Mouse (Mus musculus) frontal cortex, postnatal 10 days (tissue): ENCODE data around the gene Slc13a4.

Experiments used
- DNase-seq, 2 experiments: peaks; one replicate each; pipeline ENCODE4 v3.0.0; 2022; ENCODE audit warnings: low spot score in 2 of 2, mixed read lengths in 1 of 2

Slc13a4 gene

DNA sequence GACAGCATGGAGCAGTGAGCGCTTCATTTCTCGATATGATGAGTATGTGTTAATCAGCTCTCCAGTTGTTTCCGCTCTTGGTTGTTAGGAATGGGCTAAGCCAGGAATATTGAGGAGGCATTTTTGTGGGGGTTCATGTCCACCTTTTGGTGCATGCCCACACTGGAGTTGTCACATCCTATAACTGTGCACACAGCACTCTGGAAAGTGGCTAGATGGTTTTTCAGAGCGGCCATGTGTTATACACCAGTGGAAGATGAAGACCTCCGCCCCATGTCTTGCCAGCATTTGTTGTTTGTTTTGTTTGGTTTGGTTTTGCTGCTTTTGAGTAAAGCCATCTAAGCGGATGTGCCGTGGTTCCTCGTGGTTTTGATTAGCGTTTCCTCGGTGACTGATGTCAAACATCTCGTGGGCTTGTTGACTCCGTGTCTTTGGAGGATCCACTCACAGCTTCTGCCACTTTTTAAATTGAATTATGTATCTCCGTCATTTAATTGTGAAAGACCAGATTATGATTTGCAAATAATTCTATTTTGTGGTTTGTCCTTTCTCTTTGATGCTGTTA, 50.2 kb downstream of the Slc13a4 start:
- no peak for DNase-seq

DNA sequence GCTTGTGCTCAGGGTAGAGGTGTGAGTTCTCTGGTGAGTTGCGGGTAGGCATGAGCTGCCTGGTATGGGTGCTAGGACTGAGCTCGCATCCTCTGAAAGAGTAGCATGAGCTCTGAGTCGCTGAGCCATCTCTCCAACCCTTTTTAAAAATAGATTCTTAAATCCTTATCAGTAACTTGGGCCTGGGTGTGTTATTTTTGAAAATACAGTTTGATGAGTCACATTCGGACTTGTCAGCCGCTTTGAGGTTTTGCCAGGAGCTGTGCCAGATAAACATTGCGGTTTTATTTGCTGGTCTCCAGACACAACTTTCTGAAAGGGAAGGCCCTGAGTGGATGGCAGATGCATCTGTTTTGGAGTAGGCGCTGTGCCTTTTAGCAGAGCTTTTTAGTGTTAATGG, 51.2 kb downstream of the Slc13a4 start:
- DNase-seq: no peak

DNA sequence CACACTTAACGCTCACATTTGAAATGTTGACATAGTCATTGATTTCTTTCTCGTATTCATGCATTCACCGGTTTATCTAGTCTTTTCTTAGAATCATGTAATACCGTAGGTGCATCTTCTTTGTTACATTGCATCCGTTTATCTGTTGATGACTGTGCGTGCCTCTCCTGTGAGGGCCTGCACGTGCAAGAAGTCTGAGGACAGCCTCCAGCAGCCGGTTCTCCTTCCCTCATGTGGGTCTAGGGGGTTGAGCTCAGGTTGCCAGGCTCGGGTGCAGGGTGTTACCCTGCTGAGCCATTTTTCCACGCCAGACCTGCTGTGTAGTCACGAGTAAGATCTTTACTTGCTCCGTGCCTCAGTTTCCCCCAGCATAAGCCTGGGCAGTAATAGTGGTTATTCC, 52.9 kb downstream of the Slc13a4 start:
- DNase-seq: no peak

DNA sequence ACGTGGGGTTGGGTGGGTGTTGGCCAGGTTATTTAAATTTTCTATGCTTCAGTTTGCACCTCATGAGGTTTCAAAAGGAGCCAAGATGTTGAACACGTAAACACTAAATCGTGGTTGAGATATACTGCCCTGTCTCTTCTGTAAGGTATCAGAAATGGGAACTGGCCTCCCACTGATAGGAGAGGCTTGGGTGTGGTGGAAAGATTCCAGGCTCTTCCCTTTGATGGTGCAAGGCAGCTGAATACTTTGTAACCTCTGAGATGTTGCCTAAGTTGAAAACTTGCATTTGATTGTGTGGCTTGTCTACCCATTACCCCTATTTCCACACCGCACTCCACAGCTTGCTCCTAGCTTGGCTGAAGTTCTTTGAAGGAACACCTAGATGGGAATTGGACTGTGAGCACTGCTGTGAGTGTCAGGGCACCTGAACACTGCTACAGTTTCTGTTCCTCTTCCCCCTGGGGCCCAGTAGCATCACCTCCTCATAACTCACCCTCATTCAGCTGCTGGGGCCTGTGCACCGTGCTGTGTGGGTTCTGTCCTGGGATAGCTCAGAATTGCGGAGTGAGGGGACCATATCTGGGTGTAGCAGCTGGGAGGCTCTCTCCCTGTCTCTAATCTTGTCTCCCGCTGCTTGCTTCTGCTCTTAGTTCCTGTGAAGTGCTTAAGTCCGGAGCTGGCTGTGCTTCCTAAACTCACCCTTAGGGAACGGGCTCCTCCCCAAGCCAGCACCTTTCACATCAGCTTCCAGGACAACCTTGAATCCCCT, 53.6 kb downstream of the Slc13a4 start:
- no peak for DNase-seq

DNA sequence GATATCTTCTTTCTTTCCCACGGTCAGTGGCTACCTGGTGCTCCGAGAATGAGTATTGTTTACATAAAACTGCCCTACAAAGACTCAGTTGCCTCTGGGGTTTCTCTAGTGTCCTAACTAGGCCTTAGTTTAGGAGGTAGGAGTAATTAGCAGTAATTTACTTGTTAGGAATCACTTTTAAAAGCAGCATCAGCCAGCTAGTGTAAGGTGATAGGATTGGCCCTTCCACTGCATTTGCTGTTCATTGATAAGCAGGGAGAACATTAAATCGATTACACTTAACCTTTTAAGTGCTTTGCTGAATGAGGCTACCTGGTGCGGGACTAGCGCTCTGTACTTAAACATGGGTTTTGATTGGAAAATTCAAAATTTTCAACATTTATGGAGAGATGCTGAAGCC, 54.5 kb downstream of the Slc13a4 start:
- DNase-seq: no peak

DNA sequence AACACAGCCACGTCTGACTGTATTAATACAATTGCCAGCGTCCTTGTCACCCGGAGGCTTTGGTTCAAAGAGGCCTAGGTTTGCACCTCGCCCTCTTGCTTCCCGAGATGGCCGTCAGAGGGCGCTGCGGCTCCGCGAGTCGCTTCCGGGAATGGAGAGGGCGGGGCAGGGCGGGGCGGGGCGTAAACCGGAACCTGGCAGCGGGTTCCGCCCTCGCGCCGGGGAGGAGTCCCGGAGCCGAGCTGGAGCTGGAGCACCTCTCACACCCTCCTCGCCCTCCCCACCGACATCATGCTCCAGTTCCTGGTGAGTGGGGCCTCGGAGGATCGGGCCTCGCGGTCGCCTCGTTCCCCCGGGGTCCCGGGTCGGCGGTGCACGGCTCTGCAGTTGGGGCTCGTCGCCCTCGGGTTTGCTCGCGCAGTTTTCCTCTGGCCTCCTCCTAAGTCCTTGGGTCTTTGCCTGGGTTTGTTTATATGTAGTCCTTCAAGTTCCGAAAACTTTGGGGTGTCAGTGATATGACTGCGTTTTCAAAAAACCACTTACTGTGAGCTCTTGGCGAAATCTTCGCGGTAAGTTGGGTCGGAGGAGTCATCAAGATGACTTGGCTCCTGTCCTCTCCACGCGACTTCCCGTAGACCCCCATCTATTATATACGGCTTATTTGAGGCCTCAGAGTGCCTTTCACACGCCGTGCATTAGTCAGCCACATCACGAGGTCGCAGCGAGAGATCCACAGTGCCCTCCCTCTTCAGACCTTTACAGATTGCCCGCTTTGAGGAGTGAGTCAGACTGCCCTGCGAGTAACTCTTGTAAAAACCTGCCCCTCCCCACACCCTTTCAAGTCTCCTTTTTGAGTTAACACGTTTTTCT, 55.2 kb downstream of the Slc13a4 start:
- peak; percentile 69 to 82 for DNase-seq

DNA sequence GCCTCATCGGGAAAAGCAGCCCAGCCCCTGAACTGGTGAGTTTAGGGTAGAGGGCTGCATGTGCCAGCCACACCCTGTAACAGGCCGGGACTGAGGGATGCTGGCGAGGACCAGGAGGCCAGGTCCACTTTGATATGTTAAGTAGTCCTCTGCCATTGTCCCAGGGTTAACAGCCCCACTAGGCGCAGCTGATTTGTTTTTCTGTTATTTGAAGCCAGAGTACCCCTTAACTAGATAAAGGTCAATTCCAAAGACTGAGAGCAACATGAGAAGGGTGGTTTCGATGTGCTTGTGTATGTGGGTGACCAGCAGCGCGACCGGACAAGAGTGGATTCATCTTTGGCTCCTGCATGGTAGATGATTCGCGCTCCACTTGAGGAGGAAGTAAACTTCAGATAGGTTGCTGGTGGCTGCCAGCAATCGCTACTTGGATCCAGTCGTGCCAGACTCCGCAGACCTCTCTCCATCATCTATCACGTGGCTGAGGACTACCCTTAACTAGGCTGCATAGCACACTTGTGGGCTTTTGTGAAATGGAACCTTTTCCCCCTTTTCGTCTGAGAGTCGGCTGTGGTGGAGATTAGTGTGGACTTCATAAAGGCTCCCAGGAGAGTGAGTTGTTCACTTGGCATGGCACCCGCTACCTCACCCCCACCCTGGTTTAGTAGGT, 56.0 kb downstream of the Slc13a4 start:
- no peak for DNase-seq

- DNase-seq: no peak
These were observed 62.8 kb downstream of the Slc13a4 start for GRCm38 (mm10) chr6:35245086-35245485.

- no peak for DNase-seq
These were observed 63.9 kb downstream of the Slc13a4 start for GRCm38 (mm10) chr6:35243989-35244388.

DNA sequence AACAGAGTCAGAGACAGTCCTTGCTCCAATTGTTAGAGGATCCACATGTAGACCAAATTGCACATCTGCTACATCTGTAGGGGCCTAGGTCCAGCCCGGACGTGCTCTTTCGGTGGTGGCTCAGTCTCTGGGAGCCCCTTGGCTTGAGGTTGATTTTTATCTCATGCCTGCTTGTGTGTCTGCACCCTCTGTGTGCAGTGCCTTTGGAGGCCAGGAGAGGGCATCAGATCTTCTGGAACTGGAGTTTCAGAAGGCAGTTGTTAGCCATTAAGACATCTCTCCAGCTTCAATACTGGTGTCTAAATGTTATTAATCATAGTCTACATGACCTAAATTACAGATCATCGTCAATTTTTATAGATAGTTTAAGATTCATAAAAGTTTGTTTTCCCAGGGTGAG, 64.7 kb downstream of the Slc13a4 start:
- DNase-seq: no peak

DNA sequence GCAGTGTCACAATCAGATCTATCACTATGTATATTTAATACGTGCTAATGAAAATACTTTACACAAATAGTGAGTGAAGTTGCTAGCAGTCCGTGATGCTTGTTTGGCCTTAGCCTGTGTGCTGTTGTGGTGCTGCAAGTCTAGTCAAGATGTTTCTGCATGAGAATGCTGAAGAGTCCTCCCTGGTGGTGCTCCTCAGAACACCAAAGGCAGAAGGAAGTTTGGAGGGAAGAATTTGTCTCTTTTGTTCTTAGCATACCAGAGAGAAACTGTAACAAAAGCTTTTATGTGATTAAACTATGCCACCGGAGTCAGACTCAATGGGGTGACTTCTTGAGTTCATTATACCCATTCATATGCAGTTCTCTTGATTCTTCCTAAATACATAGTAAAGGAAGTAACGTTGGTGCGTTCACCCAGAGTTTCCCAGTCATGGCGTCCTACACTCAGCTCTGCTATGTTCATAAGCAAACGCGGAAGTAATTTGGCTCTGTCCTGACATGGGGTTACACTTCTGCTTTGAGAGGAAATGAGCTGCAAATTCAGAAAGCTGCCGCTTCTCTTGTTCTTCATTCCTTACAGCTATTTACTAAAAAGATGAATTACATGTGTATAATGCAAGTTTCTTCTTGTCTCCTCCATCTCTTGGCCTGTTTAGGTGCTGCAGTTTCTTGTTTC, 71.7 kb downstream of the Slc13a4 start:
- no peak for DNase-seq

DNA sequence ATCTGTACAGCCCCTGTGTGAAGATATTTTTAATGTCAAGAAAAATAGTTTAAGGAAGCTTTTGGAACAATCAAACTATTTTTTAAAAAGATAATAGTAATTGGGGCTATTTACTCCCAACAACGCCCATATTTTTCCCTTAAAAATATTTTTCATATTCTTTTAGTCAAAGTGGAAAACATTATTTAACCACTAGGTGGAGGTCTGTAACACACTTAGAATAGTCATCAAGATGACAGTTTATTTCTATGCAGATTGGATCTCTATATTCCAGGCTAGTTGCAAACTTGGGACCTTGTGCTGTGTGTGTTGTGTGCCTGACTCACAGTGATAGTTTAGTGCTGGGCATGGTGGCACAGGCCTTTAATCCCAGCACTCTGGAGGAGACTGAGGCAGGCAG, 78.5 kb downstream of the Slc13a4 start:
- DNase-seq: no peak

DNA sequence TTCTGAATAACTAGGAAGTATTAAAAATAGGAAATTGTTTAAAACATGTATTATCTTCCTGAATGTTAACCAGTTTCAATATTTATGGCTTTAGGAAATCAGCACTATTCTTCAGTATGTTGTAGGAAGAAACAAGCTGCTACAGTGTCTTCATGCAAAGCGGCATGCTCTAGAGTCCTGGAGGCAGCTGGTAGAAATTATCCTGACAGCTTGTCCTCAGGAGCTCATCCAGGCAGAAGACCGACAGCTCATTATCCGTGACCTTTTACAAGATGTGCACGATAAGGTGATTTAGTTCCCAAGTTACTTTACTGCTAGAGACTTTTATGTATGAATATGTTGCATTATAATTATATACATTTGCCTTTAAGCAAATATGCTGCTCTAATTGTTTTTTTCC, 82.2 kb downstream of the Slc13a4 start:
- DNase-seq: no peak
